8 mouse cellular contexts compared by ENCODE assay signal in the genomic region with DNA sequence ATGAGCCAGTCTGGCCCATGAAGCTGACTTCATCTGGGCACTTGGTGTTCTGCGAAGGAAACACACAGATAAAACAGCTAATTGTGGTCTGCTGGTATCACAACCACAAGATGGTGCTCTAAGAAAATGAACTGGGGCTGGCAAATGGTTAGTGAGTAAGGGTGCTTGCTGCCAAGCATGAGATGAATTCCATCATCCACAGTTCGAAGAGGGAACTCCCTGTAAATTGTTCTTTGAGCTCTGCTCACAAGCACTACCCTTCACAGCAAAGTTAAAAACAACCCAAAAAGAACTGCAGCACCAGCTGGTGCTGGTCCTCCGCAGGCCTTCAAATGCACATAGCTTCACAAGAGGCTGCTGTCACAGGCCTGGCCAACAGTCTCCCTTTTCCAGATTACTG. TPM values are rescaled to one million over a fixed set of nuclear protein-coding genes. Genes with fewer than 3 reads are reported as not detected.
DNase-seq lines count a peak whose midpoint lies in the region; ATAC-seq and TF ChIP-seq lines count a peak whose summit lies in the region.

No protein-coding gene starts in this region.

- no peaks in the 10 kb centered on the region for H3K9me3 ChIP-seq in hindbrain, embryonic 14.5 days (ENCODE audit: control insufficient read depth, low read length)
- no peaks in the 10 kb centered on the region for H3K9me3 ChIP-seq in hindbrain, embryonic 11.5 days (ENCODE audit: control insufficient read depth, low read length)
- no peaks in the 10 kb centered on the region for H3K9me3 ChIP-seq in embryonic facial prominence, embryonic 14.5 days (ENCODE audit: control insufficient read depth, low read length)
- no peaks in the 10 kb centered on the region for H3K9me3 ChIP-seq in kidney, postnatal 0 days (replicated peaks; ENCODE audit: low read length)

- no peaks in the 10 kb centered on the region for H3K27me3 ChIP-seq in hindbrain, embryonic 14.5 days (ENCODE audit: control insufficient read depth, insufficient read depth, low read length)
- no peaks in the 10 kb centered on the region for H3K27me3 ChIP-seq in hindbrain, embryonic 11.5 days (ENCODE audit: control insufficient read depth, insufficient read depth, low read length)
- no peaks in the 10 kb centered on the region for H3K27me3 ChIP-seq in embryonic facial prominence, embryonic 14.5 days (replicated peaks; ENCODE audit: control insufficient read depth, insufficient read depth, low read length)
- no peaks in the 10 kb centered on the region for H3K27me3 ChIP-seq in kidney, postnatal 0 days (ENCODE audit: insufficient read depth, low read length)

- no peak overlapping the region for H3K4me2 ChIP-seq in hindbrain, embryonic 14.5 days (replicated peaks)
- H3K4me2 ChIP-seq in hindbrain, embryonic 11.5 days (replicated peaks; ENCODE audit: low read depth, low read length), result no peak overlapping the region
- H3K4me2 ChIP-seq in embryonic facial prominence, embryonic 14.5 days (ENCODE audit: low read depth, low read length), result no peak overlapping the region
- H3K4me2 ChIP-seq in kidney, postnatal 0 days (ENCODE audit: low read length), result no peak overlapping the region

- H3K36me3 ChIP-seq in hindbrain, embryonic 14.5 days (replicated peaks; ENCODE audit: control insufficient read depth, insufficient read depth), result peaks cover 96% of the 10 kb centered on the region
- peaks cover 10% of the 10 kb centered on the region; the same call in 1 of the 2 replicates for H3K36me3 ChIP-seq in hindbrain, embryonic 11.5 days (ENCODE audit: control insufficient read depth, insufficient read depth, low read length)
- peaks cover 86% of the 10 kb centered on the region for H3K36me3 ChIP-seq in embryonic facial prominence, embryonic 14.5 days (ENCODE audit: control insufficient read depth, insufficient read depth, low read length)
- peaks cover 53% of the 10 kb centered on the region for H3K36me3 ChIP-seq in kidney, postnatal 0 days (ENCODE audit: insufficient read depth, low read length)

- H3K9ac ChIP-seq in hindbrain, embryonic 14.5 days, result no peak overlapping the region
- no peak overlapping the region for H3K9ac ChIP-seq in hindbrain, embryonic 11.5 days (ENCODE audit: low read depth, low read length)
- H3K9ac ChIP-seq in embryonic facial prominence, embryonic 14.5 days (ENCODE audit: low read depth, low read length), result no peak overlapping the region
- H3K9ac ChIP-seq in kidney, postnatal 0 days (ENCODE audit: low read depth, low read length), result no peak overlapping the region

- peaks cover 9% of the 10 kb centered on the region; the same call in 1 of the 2 replicates for H3K4me1 ChIP-seq in hindbrain, embryonic 14.5 days (replicated peaks; ENCODE audit: control insufficient read depth, insufficient read depth, low read length)
- peaks cover 6% of the 10 kb centered on the region; the same call in 1 of the 2 replicates for H3K4me1 ChIP-seq in hindbrain, embryonic 11.5 days (replicated peaks; ENCODE audit: control insufficient read depth, insufficient read depth, low read length)
- no peaks in the 10 kb centered on the region for H3K4me1 ChIP-seq in embryonic facial prominence, embryonic 14.5 days (ENCODE audit: control insufficient read depth, insufficient read depth, low read length)
- H3K4me1 ChIP-seq in kidney, postnatal 0 days (replicated peaks; ENCODE audit: insufficient read depth, low read length), result no peaks in the 10 kb centered on the region

- DNase-seq in hindbrain, embryonic 14.5 days (ENCODE audit: low spot score), result peak; percentile 64
- no peak for DNase-seq in hindbrain, embryonic 11.5 days (ENCODE audit: low spot score)
- DNase-seq in adipocyte (ENCODE audit: low spot score), result peak; percentile 81
- DNase-seq in embryonic facial prominence, embryonic 14.5 days (ENCODE audit: low spot score), result peak; percentile 71
- DNase-seq in kidney, postnatal 0 days (ENCODE audit: low spot score), result peak; percentile 66
- DNase-seq in lung, postnatal 14 days, result peak; percentile 37
- no peak for DNase-seq in thymus, adult 18-20 months
- DNase-seq in c-Kit-positive CD71-positive TER-119-positive erythroid progenitor cells, embryonic 14.5 days (ENCODE audit: low spot score), result no peak

- H3K4me3 ChIP-seq in hindbrain, embryonic 14.5 days (replicated peaks; ENCODE audit: low read length), result no peak overlapping the region
- no peak overlapping the region for H3K4me3 ChIP-seq in hindbrain, embryonic 11.5 days (ENCODE audit: low read depth, low read length)
- H3K4me3 ChIP-seq in embryonic facial prominence, embryonic 14.5 days (ENCODE audit: low read depth, low read length), result no peak overlapping the region
- H3K4me3 ChIP-seq in kidney, postnatal 0 days (replicated peaks; ENCODE audit: low read depth, low read length), result no peak overlapping the region

- 71% methylated on average over 3 of the region's 3 CpGs for WGBS in hindbrain, embryonic 14.5 days
- WGBS in hindbrain, embryonic 11.5 days, result 84% methylated on average over 3 of the region's 3 CpGs
- 56% methylated on average over 3 of the region's 3 CpGs for WGBS in embryonic facial prominence, embryonic 14.5 days
- WGBS in kidney, postnatal 0 days, result 62% methylated on average over 3 of the region's 3 CpGs

- no peak overlapping the region for H3K27ac ChIP-seq in hindbrain, embryonic 14.5 days
- no peak overlapping the region for H3K27ac ChIP-seq in hindbrain, embryonic 11.5 days (ENCODE audit: low read depth, low read length)
- H3K27ac ChIP-seq in embryonic facial prominence, embryonic 14.5 days (replicated peaks; ENCODE audit: low read depth, low read length), result peak overlapping the region; percentile 23; the same call in 1 of the 2 replicates
- no peak overlapping the region for H3K27ac ChIP-seq in kidney, postnatal 0 days

- TF ChIP-seq CTCF in kidney, postnatal 0 days (IDR thresholded peaks at IDR 0.05; ENCODE audit: low read depth), result peak; percentile 72

- ATAC-seq in hindbrain, embryonic 14.5 days (ENCODE audit: low FRiP score), result no peak
- no peak for ATAC-seq in hindbrain, embryonic 11.5 days (ENCODE audit: low FRiP score)
- no peak for ATAC-seq in embryonic facial prominence, embryonic 14.5 days (ENCODE audit: low read depth)
- no peak for ATAC-seq in kidney, postnatal 0 days (replicated peaks; ENCODE audit: low FRiP score, low read depth)

RNA-seq across cellular contexts. Expression of a gene that starts 27.8 kb away (rescaled TPM):
- 280 and 287 TPM in 2 replicates for polyA plus RNA-seq in hindbrain, embryonic 14.5 days (2014; fragmentation: Nextera tagmentation; extraction: Ambion mirVana)
- 204 and 224 TPM in 2 replicates for polyA plus RNA-seq in hindbrain, embryonic 11.5 days (2014; fragmentation: Nextera tagmentation; extraction: Ambion mirVana)
- 203 and 214 TPM in 2 replicates for polyA plus RNA-seq in embryonic facial prominence, embryonic 14.5 days (2014; fragmentation: Nextera tagmentation; extraction: Ambion mirVana)
- 299 and 305 TPM in 2 replicates for polyA plus RNA-seq in kidney, postnatal 0 days (2015; fragmentation: Nextera tagmentation; extraction: Ambion mirVana)

Comparison
In these comparisons a context has a peak if more than half of its experiments do, and no peak if none do; other contexts are left out.
1. DNase-seq: peak in hindbrain, embryonic 14.5 days (single experiment), adipocyte (single experiment), embryonic facial prominence, embryonic 14.5 days (single experiment), kidney, postnatal 0 days (single experiment) and lung, postnatal 14 days (single experiment); none in hindbrain, embryonic 11.5 days (single experiment), thymus, adult 18-20 months (0 of 2) and c-Kit-positive CD71-positive TER-119-positive erythroid progenitor cells, embryonic 14.5 days (single experiment).